Mouse (Mus musculus): ENCODE results near the gene Lypla2.
"Not testable (repeated sequence)": the region's sequence is repeated elsewhere in the genome, so short reads cannot be mapped to it uniquely, and the experiment has no call there.

Lypla2 gene

DNA sequence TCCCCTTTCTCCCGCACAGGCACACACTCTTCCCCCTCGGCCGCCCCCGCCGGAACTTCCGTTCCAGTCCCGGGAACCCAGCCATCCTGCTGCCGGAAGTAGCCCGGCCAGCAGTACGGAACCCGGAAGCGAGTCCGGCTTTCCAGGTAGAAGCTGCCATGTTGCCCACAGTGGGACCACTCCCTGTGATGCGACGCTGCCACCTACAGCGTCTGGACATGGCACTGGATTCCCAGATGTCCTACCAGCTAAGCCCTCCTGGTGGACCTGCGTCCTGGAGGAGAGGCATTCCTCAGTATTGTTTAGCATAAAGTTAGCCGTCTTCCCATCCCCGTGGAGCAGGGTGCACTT is at the start of gene Lypla2:
Gene Lypla2 (minus strand): TSS at position 71 of the 351 bp plus-strand sequence.
- no peak for DNase-seq (ENCODE audit: low read depth, low spot score)

DNA sequence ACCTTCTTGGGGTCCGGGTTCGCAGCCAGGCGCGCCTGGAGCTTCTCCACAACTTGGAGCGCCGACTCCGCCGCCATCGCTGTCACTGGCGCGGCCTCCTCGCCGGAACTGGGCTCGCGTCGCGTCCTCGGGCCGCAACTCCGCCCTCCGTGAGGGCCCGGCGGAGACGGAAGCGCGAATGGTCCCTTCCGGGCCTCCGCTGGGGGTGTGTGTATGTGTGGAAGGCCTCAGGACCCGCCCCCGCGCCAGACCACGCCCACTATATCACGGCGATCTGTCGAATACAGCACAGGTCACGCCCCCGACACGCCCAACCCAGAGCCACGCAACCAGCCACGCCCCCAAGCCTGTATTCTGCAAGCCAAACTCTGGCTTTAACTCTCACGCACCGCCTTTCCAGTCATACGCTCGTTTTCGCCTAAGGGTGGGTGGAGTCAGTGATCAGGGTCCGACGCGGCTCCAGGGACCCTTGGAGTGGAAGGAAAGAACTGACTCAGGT is 49.2 kb upstream of the Lypla2 start, which contains the start of gene Eloa:
Gene Eloa (minus strand): TSS at position 215 of the 499 bp plus-strand sequence.
- peak; percentile 98 for DNase-seq (ENCODE audit: low read depth, low spot score)

DNA sequence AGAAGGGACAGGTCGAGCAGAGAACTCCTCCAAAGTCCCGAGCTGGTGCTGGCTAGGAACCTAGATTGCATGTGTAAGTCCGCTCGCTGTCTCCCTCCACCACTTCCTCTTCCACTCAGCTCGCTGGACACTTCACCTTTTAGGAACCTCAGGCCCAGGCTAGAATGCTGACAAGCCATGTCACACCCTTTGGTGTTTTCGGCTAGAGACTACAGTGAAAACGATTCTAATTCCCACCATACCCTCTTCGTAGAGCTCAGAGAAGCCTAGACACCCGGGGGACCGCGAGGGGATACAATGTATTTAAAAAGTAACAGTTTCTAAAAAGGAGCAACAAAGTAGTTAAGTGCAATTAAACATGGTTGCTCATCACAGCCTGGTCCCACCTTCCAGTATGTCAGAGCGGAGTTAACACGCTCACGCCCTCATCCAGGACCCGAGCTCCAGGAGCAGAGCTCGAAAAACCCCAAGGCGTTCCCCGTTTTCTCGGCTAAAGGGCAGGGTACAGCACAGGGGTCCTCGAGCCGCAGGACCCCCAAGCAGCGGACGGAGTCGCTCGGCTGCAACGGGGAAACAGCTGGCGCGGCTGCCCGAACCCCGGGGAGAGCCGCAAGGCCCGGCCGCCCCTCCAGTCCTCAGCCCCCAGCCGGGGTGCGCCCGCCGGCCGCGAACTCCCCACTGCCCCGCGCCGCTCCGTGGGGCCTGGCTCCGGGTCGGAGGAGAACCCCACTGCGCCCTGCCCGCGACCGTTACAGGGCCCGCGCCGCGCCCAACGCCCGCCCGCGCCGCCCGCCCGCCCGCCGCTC is 48.5 kb upstream of the Lypla2 start:
- no peak for DNase-seq (ENCODE audit: low read depth, low spot score)

DNA sequence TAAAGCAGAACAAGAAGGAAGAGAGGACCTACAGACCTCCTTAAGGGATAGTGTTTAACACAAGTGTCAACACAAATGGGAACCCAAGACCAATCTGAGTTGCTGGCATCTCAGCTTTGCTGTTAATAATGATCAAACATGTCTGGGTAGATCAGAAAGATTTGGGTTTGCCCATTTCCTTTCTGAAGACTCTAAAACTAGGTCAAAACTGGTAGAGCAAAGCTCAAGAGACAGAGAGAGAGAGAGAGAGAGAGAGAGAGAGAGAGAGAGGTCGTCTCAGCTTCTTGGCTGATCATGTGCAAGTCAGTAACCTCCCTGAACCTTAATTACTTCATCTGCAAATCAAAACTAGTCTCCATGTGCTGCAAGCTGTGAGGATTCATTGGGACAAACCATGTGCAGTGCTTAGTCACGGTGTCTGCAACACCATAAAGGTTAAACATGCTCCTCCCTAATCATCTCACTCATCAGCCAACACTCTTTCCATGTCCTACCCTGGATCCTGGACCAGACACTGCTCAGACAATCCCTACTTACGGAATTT is 43.7 kb upstream of the Lypla2 start:
- no peak for DNase-seq (ENCODE audit: low read depth, low spot score)

DNA sequence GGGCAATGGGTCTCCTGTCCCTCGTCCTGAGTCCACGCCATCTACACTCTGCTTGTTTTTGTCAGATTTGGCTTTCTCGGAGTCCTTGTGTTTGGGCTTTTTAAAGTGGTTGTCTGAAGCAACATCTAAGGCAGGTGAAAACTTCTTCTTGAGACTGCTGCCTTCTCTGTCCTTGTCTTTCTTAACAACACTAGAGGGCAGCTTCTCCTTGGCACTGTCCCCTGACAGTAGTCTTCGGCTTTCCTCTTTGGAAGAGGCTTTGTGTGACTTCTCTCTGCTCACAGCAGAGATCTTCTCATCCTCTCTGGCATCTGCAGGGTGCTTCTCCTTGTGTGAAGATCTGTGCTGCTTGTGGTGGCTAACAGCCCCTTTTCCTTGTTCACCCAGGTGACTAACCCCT is 38.2 kb upstream of the Lypla2 start:
- no peak for DNase-seq (ENCODE audit: low read depth, low spot score)

DNA sequence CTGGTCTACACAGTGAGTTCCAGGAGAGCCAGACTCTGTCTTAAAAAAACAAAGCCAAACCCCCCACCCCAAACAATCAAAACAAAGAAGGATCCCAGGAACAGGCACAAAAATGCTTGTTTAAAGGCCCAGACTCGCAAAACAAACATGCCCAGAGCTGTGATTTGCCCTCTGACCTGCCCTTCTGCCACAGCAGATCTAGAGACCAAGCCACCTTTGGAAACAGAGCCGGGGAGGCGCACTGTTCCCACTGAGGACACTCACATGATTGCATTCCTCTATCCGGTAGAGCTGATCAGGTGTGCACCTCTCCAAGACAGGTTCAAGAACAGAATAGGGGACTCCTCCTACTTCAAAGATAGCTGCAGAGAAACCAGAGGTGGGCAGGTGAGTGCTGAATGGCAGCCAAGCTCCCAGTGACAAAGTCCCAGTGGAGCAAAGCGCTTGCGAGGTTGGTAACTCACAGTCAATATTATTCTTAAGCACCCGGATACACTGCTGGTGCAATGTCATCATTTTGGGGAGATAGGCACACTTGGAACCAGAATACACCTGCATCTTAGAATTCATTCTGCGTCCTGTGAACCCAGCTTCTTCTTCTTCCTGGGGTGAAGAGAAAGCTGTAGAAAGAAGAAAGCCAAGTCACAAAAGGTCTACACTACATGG is 36.5 kb upstream of the Lypla2 start:
- DNase-seq (ENCODE audit: low read depth, low spot score): no peak

DNA sequence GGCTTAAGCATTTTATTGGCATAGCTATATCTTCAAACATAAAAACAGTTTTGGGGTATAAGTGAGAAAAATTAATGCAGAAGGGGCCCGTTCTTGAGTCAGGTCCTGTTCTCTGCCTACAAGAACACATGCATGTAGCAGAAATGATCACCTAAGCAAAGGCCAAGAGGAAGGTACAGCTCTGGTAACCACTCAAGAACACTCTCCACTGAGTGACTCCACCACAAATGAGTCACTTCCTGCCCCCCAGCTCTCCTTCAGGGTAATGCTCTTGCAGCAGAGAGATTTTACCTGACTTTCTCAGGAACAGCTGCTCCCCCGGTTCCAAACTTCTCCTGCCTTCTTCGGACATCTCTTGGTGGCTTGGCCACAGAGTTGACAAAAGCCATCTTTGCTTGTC is 34.4 kb upstream of the Lypla2 start:
- no peak for DNase-seq (ENCODE audit: low read depth, low spot score)

DNA sequence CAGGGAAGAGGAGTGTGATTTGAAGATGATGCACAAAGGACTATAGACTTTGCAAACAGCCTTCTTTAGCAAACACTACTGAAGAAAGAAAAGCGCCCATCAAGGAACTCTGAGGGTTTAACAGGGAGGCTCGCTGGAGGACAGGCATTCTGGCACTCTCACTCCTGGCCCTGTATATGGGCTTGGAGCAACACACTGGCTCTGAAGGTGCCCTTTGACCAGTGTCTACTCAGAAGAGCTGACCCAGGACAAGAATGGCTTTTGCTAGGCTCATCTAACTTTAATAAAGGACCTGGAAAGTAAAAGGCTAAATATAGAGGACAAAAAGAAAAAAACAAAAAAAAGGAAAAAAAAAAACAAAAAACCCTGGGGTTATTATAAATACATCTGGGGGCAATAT is 32.5 kb upstream of the Lypla2 start:
- DNase-seq (ENCODE audit: low read depth, low spot score): no peak

DNA sequence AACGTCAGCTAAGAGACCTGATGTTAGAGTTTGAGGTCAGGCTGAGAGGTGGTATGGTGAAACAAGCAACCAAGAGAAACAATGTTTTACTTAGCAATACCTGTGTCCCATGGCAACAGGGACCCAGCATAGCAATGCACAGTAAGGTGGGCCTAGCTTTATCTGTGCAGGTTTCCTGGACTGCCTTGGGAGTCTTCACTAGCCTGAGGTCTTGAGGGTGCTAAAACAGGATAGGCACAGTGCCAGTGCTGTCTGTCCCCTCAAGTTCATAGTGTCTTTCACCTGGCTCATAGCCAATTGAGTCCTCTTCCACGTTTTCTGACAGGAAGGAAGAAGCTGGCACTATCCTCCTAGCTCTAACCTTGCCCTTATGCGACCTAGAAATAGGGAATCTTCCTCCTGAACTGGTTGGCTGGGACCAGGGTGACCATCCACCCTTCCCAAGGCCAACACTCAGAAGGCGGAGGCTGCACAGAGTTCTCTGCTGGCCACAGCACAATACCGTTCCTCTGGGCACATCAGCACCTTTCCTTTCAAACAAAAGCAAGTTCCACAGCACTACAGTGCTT is 31.8 kb upstream of the Lypla2 start:
- DNase-seq (ENCODE audit: low read depth, low spot score): no peak

DNA sequence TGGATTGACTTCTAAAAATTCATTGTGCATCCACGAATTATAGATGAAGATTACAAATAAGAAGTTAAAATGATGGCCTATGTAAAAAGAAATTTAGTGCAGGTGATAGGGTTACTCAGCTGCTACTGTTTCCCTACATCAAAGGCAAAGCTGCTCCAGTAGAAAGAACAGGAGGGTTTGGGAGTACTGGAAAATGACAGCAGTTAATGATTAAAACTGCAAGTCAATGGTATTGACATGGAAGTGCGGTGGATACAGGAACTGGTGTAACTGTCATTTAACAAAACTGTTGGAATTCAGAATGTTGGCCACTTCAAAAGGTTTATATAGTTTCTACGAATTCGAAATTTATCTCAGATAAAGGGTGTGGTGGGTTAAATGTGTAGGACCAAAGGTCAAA is 22.7 kb upstream of the Lypla2 start:
- no peak for DNase-seq (ENCODE audit: low read depth, low spot score)

DNA sequence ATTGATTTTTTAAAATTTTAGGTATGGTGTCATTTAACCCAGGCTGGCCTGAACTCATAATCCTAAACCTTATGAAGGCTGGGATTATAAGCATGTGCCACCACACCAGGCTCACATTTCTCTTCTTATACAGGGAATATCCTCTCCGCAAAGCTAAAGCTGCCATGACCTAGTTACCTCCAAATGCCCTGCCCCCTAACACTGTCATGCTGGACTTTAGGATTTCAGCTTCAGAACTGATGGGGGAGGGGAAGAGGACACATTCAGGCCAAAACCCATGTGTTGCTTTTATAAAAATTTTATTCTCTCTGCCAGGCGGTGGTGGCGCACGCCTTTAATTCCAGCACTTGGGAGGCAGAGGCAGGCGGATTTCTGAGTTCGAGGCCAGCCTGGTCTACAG is 21.5 kb upstream of the Lypla2 start:
- DNase-seq (ENCODE audit: low read depth, low spot score): no peak

DNA sequence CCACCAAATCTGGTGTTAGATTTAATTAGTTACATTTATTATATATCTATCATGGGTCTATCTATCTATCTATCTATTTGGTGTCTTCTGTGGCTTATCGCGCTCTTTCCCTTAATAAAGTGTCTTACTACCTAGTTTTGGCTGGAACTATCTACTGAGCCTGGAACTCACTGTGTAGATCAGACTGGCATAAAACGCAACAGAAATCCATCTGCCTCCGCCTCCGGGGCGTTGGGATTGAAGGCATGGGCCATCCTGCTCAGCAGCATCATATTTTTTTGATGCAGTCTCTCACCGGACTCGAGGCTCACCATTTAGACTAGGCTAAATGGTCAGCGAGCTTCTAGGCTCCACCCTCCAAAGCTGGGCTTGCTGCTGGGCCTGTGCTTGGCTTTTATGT is 15.3 kb upstream of the Lypla2 start:
- no peak for DNase-seq (ENCODE audit: low read depth, low spot score)

DNA sequence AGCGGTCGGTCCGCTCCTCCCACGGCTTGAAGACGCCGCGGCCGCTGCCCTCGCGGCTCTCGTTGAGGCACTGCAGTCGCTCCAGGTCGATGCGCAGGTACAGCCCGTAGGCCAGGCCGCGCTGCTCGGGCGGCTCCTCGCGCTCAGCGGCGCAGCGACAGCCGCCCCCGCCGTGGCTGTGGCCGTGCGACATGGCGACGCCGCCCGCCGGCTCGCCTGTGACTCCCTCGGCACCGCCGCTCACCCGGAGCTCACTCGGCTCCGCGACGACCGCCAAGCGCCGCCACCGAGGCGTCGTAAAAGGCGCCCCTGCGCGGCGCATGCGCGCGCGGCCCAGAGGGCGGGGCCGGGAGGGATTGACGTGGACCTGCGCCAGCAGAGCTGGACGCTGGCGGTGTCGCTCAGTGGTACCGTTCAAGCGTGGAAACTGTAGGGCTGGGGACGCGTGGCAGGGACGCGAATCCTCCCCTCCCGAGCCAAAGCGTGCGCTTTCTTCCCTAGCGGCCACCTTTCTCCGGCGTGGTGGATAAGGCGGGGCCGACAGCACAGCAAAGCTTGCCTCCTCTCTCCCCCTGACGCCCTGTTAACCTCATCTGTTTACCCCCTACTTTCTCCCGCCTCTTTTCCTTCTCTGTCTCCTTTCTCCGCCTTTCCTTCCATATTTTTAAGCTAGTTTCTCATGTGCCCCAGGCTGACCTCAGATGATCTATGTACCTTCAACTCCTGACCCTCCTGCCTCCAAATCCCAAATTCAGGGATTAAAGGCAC is 14.7 kb upstream of the Lypla2 start, which contains the start of gene Pithd1:
Gene Pithd1 (minus strand): TSS at position 322 of the 768 bp plus-strand sequence.
- DNase-seq (ENCODE audit: low read depth, low spot score): peak; percentile 78

DNA sequence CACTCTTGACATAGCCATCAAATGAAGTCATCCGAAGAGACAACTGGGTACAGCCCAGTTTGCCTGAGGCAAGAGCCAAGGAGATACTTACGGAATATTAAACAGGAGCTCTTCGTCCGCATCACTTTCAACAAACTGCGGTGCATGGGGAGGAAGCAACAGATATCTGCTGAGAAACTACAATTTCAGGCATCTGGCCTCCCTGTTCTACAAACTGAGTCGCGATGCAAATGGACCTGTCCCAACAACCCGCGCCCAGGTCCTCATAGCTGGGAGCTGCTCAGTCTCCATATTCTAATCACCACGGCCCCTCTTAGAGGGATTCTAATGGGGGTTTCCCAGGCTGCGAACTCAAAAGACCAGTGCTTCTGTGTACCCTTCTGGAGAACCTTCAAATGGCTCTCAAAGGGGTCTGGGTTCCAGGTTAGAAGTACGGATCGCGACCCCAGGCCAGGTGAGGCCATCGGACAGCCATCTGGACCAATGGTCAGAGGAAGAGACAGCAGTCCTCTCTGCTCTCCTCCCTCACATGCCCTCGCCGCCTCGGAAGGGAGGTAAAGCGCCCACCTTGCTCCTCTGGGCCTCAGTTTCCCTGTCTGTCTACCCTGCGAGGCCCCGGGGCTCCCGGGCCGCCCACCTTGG is 14.0 kb upstream of the Lypla2 start:
- DNase-seq (ENCODE audit: low read depth, low spot score): no peak

DNA sequence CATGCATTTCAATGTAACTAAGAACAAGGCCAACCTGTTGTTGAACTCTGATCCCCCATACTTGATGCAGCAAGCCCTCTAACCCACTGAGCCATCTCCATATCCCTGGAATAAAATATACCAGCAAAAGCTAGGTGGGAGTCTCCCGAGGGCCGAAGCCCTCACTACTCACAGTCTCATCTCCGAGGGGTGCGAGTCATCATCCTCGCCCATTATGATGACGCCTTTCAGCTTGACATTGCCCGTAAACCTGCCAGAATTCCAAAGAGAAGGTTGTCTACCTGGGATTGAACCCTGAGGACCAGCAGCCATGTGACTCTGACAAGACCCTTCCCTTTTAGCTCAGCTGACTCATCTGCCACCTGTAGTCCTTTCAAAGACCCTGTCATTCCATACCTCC is 13.3 kb upstream of the Lypla2 start:
- no peak for DNase-seq (ENCODE audit: low read depth, low spot score)

DNA sequence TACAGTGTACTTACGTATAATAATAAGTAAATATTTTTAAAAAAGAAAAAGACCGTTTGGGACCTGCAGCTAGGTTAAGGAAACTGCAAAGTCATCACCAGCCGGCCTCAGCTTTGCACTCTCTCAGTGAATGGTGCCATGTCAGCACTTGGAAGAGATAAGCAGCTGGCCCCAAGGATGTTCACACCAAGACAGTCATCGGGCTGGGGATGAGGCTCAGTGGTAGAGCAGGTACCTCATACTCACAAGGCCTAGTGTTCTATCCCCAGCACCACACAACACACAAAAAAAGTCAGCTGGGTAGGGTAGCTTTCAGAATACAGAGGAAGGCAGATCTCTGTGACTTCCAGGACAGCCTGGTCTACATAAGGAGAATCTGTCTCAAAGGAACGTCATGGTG is 12.8 kb upstream of the Lypla2 start:
- no peak for DNase-seq (ENCODE audit: low read depth, low spot score)

DNA sequence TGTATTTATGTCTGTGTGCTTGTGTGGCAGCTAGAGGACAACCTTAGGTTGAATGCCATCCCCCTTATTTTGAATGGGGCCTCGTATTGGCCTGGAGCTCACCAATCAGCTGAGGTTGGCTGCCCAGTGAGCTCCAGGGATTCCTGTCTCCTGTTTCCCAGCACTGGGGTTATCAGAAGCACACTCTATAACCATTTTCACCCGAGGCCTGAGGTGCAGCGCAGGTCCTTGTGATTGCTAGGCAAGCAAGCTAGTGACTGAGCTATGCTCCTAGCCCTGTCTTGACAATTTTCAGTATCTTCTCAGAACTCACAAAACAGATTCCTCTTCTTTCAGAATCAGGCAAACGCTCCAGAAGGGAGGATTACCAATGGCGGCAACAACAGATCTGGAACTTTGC is 12.1 kb upstream of the Lypla2 start:
- no peak for DNase-seq (ENCODE audit: low read depth, low spot score)

DNA sequence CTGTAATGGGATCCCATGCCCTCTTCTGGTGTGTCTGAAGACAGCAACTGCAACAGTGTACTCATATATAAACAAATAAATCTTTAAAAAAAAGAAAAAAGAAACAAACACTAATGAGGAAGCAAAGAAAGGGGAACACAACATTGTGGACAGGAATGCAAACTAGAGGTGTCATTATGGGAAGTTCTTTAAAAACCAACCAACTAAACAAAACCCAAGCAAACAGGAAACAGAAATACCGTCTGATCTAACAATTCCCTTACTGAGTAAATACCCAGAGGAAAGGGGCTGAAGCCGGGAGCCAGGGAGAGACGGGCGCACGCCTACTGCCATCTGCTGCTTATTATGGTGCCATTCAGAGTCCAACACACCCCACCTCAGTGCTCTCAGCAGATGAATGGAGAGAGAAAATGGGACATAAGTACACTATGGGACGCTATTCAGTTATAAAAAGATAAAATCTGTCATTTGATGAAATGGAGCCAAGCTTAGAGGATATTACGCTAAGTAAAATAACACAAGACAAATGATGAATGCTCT is 9.2 kb upstream of the Lypla2 start:
- DNase-seq (ENCODE audit: low read depth, low spot score): no peak

DNA sequence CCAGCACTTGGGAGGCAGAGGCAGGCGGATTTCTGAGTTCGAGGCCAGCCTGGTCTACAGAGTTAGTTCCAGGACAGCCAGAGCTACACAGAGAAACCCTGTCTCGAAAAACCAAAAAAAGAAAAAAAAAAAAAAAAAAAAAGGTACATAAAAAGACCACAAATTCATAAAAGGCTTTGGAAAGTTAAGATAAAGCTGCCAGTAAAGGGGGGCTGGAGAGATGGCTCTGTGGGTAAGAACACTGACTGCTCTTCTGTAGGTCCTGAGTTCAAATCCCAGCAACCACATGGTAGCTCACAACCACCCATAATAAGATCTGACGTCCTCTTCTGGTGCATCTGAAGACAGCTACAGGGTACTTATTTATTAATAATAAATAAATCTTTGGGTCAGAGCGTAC is 7.8 kb upstream of the Lypla2 start:
- DNase-seq (ENCODE audit: low read depth, low spot score): not testable (repeated sequence)

DNA sequence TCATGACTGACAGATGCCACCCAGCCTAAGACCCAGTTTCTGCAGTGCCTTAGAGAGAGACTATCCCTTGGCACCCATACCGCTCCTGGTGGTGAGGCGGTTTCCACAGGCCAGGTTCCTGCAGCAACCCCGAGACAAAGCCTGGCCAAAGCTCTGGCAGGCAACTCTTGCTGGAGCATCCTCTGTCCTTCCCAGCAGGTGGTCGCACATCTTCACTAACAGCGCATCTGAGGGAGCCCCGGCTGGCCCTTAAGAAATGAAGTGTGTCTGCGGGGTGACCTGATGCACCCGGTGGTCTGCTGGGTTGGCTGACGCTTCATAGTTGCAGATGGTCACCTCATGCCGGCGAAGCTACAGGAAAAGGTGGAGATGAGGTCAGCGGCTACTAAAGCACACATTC is 3.7 kb upstream of the Lypla2 start:
- no peak for DNase-seq (ENCODE audit: low read depth, low spot score)
